Comparison of ENCODE assay signal across 16 mouse cellular contexts in the genomic region with DNA sequence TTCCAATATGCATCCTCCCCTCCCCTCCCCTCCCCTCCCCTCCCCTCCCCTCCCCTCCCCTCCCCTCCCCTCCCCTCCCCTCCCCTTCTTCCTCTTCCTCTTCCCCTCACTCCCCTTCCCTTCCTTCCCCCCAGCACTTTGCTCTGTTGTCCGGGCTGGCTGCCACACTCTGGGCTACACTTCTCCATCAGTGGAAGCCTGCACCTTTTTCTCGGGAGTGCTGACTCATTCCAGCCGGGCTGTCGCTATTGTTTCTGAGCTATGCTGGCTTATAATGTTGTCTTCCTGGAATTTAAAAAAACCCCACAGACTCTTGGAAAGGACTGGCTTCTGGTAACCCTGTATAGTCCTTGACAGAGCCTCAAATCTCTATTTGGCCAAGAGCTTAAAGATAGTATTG.
A peak's percentile ranks its signal among the peaks of the same experiment; 100 is the strongest.
DNase-seq lines count a peak whose midpoint lies in the region; ATAC-seq and TF ChIP-seq lines count a peak whose summit lies in the region.
"Had no signal": no experiment of that assay in that cellular context is flagged by ENCODE, and none has a peak within 500 bp of the region (broad histone marks: within the 10 kb centered on the region; RNA-seq: fewer than 3 reads in every experiment).

No protein-coding gene starts in this region.

- no peaks in the 10 kb centered on the region for H3K9me3 ChIP-seq in embryonic facial prominence, embryonic 14.5 days (ENCODE audit: control insufficient read depth, low read length)
- H3K9me3 ChIP-seq in embryonic facial prominence, embryonic 10.5 days: no peaks in the 10 kb centered on the region
- H3K9me3 ChIP-seq in stomach, postnatal 0 days (ENCODE audit: control insufficient read depth, low read length): no peaks in the 10 kb centered on the region
- H3K9me3 ChIP-seq: embryonic facial prominence, embryonic 12.5 days; forebrain, embryonic 13.5 days; limb, embryonic 13.5 days; lung, embryonic 15.5 days had no signal

- H3K9ac ChIP-seq in embryonic facial prominence, embryonic 14.5 days (ENCODE audit: low read depth, low read length): no peak overlapping the region
- H3K9ac ChIP-seq in stomach, postnatal 0 days (ENCODE audit: low read length): no peak overlapping the region
- H3K9ac ChIP-seq: embryonic facial prominence, embryonic 12.5 days; forebrain, embryonic 13.5 days; limb, embryonic 13.5 days; lung, embryonic 15.5 days had no signal

- H3K4me1 ChIP-seq in embryonic facial prominence, embryonic 14.5 days (ENCODE audit: control insufficient read depth, insufficient read depth, low read length): no peaks in the 10 kb centered on the region
- 0 out of 2 replicates have a peak, but pooled peaks cover 2% of the 10 kb centered on the region for H3K4me1 ChIP-seq in embryonic facial prominence, embryonic 10.5 days
- H3K4me1 ChIP-seq in kidney, adult 2 months (ENCODE audit: control insufficient read depth, insufficient read depth, low read length): no peaks in the 10 kb centered on the region
- H3K4me1 ChIP-seq in stomach, postnatal 0 days (replicated peaks; ENCODE audit: control insufficient read depth, insufficient read depth): no peaks in the 10 kb centered on the region
- H3K4me1 ChIP-seq: embryonic facial prominence, embryonic 12.5 days; forebrain, embryonic 13.5 days; limb, embryonic 13.5 days had no signal

- TF ChIP-seq POLR2A in kidney, adult 2 months (IDR thresholded peaks at IDR 0.05; ENCODE audit: low read depth, low read length): no peak

- no peak overlapping the region for H3K4me3 ChIP-seq in embryonic facial prominence, embryonic 14.5 days (ENCODE audit: low read depth, low read length)
- no peak overlapping the region for H3K4me3 ChIP-seq in embryonic facial prominence, embryonic 10.5 days
- no peak overlapping the region for H3K4me3 ChIP-seq in kidney, adult 2 months (ENCODE audit: insufficient read depth, low read depth, low read length)
- no peak overlapping the region for H3K4me3 ChIP-seq in stomach, postnatal 0 days (ENCODE audit: low read depth, low read length)
- H3K4me3 ChIP-seq: embryonic facial prominence, embryonic 12.5 days; forebrain, embryonic 13.5 days; limb, embryonic 13.5 days; lung, embryonic 15.5 days had no signal

- TF ChIP-seq CTCF in kidney, adult 2 months (conservative IDR thresholded peaks at IDR 0.05; ENCODE audit: insufficient read depth, insufficient read length, low read depth, low read length): no peak
- TF ChIP-seq CTCF in stomach, postnatal 0 days (IDR thresholded peaks at IDR 0.05; ENCODE audit: low read depth): no peak

- no peak for TF ChIP-seq EP300 in stomach, postnatal 0 days (optimal IDR thresholded peaks at IDR 0.05)

- peak; percentile 32 for DNase-seq in embryonic facial prominence, embryonic 14.5 days (ENCODE audit: low spot score)
- no peak for DNase-seq in embryonic facial prominence, embryonic 10.5 days (ENCODE audit: low spot score)
- DNase-seq in kidney, adult 2 months: peak; percentile 14
- DNase-seq in kidney, adult 11 months: no peak
- DNase-seq in lung, postnatal 10 days: peak; percentile 26
- no peak for DNase-seq in lung, adult 18-20 months
- peak; percentile 40 for DNase-seq in stomach, postnatal 0 days (ENCODE audit: low spot score)
- no peak for DNase-seq in testis, postnatal 14 days (ENCODE audit: low spot score)
- DNase-seq: adrenal gland, postnatal 25 days; cerebellum, postnatal 25 days; kidney, postnatal 25 days; thymus, adult 2 months had no signal

- H3K27me3 ChIP-seq in embryonic facial prominence, embryonic 14.5 days (replicated peaks; ENCODE audit: control insufficient read depth, insufficient read depth, low read length): no peaks in the 10 kb centered on the region
- no peaks in the 10 kb centered on the region for H3K27me3 ChIP-seq in embryonic facial prominence, embryonic 10.5 days (replicated peaks; ENCODE audit: low read depth, poor library complexity, severe bottlenecking)
- H3K27me3 ChIP-seq in kidney, adult 2 months (replicated peaks; ENCODE audit: control insufficient read depth, insufficient read depth, low read length): no peaks in the 10 kb centered on the region
- no peaks in the 10 kb centered on the region for H3K27me3 ChIP-seq in stomach, postnatal 0 days (ENCODE audit: control insufficient read depth, insufficient read depth, low read length)
- H3K27me3 ChIP-seq: embryonic facial prominence, embryonic 12.5 days; forebrain, embryonic 13.5 days; limb, embryonic 13.5 days; lung, embryonic 15.5 days had no signal

- H3K27ac ChIP-seq in embryonic facial prominence, embryonic 14.5 days (replicated peaks; ENCODE audit: low read depth, low read length): no peak overlapping the region
- H3K27ac ChIP-seq in embryonic facial prominence, embryonic 10.5 days (replicated peaks): no peak overlapping the region
- no peak overlapping the region for H3K27ac ChIP-seq in kidney, adult 2 months (ENCODE audit: insufficient read depth, low read depth, low read length)
- H3K27ac ChIP-seq in stomach, postnatal 0 days (replicated peaks): no peak overlapping the region
- H3K27ac ChIP-seq: embryonic facial prominence, embryonic 12.5 days; forebrain, embryonic 13.5 days; limb, embryonic 13.5 days; lung, embryonic 15.5 days had no signal

- H3K36me3 ChIP-seq in embryonic facial prominence, embryonic 14.5 days (ENCODE audit: control insufficient read depth, insufficient read depth, low read length): no peaks in the 10 kb centered on the region
- H3K36me3 ChIP-seq in embryonic facial prominence, embryonic 10.5 days (replicated peaks): no peaks in the 10 kb centered on the region
- H3K36me3 ChIP-seq in kidney, adult 2 months (ENCODE audit: control insufficient read depth, insufficient read depth, low read length): no peaks in the 10 kb centered on the region
- H3K36me3 ChIP-seq in stomach, postnatal 0 days (ENCODE audit: control insufficient read depth, insufficient read depth, low read length): no peaks in the 10 kb centered on the region
- H3K36me3 ChIP-seq: embryonic facial prominence, embryonic 12.5 days; limb, embryonic 13.5 days; lung, embryonic 15.5 days had no signal

- no peak for ATAC-seq in embryonic facial prominence, embryonic 14.5 days (ENCODE audit: low read depth)
- peak; percentile 49; the same call in 1 of the 2 replicates for ATAC-seq in stomach, postnatal 0 days (ENCODE audit: low FRiP score, low TSS enrichment)
- ATAC-seq: forebrain, embryonic 13.5 days had no signal

- WGBS in embryonic facial prominence, embryonic 14.5 days: 43% methylated on average over 3 of the region's 4 CpGs
- 58% methylated on average over 4 of the region's 4 CpGs for WGBS in embryonic facial prominence, embryonic 10.5 days
- WGBS in kidney, adult 2 months: 47% methylated on average over 3 of the region's 4 CpGs
- WGBS in stomach, postnatal 0 days: 19% methylated on average over 3 of the region's 4 CpGs

- no peak overlapping the region for H3K4me2 ChIP-seq in embryonic facial prominence, embryonic 14.5 days (ENCODE audit: low read depth, low read length)
- no peak overlapping the region for H3K4me2 ChIP-seq in stomach, postnatal 0 days (replicated peaks; ENCODE audit: low read depth)
- H3K4me2 ChIP-seq: embryonic facial prominence, embryonic 12.5 days; forebrain, embryonic 13.5 days; limb, embryonic 13.5 days; lung, embryonic 15.5 days had no signal

Comparison
In these comparisons a context has a peak if more than half of its experiments do, and no peak if none do; other contexts are left out.
1. DNase-seq: peak in embryonic facial prominence, embryonic 14.5 days (single experiment), kidney, adult 2 months (single experiment), lung, postnatal 10 days (single experiment) and stomach, postnatal 0 days (single experiment); none in embryonic facial prominence, embryonic 10.5 days (single experiment), kidney, adult 11 months (single experiment), lung, adult 18-20 months (0 of 2) and testis, postnatal 14 days (single experiment).